Mouse (Mus musculus): Measurements from ENCODE around the gene Tnf.

DNA sequence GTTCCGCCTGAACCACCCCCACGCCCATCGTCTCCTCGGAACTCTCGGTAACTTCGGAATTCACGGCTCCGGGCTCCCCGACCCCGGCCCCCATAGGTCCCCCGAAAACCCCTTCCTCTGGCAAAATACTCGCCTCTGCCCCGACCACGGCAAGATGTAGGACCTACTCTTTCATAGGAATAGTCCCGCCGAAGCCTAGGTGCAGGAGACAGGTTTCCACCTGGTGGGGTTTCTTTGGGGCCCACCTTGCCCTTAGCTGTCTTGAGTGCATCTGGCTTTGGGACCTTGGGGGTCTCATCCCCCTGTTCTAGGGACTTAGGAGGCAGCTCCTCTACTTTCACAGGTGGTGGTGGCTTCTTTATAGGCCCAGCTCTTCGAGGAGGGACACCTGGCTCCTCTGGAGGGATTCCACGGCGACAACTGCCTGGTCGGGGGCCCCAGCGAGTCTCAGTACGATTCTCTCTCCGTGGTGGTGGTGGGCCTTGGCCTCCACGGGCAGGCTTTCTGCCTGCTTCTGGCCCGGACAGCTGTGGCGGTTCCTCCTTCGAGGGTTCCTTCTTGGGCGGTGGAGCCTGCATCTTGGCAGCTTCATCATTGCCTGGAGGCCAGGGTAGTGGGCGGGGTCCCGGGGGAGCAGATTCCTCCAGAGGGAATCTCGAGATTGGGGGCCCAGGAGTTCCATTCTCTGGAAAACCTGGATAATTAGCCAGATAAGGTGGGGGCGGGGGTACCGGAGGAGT is 45.2 kb downstream of the Tnf start:
- TF ChIP-seq CHD2 (IDR thresholded peaks at IDR 0.05; ENCODE audit: low read depth, low read length): no peak
- TF ChIP-seq ZC3H11A (IDR thresholded peaks at IDR 0.05; ENCODE audit: borderline replicate concordance, low read depth, low read length): no peak
- no peak for TF ChIP-seq ZNF384 (IDR thresholded peaks at IDR 0.05; ENCODE audit: low read depth, low read length)
- no peak for TF ChIP-seq MAFK (IDR thresholded peaks at IDR 0.05; ENCODE audit: insufficient read depth, low read depth, low read length)
- TF ChIP-seq HCFC1 (IDR thresholded peaks at IDR 0.05; ENCODE audit: borderline replicate concordance, insufficient read depth, low read length): no peak
